Mouse (Mus musculus) embryonic fibroblast, embryonic 13.5 days (primary cell): ENCODE measurements around the gene Slbp.

Experiments used
- CTCF ChIP-seq: IDR thresholded peaks from 2 replicates; pipeline ENCODE4 v1.5.1; 2011; ENCODE audit warnings: mild to moderate bottlenecking, control low read depth, low read length, moderate library complexity, borderline replicate concordance; ENCODE audit not compliant: insufficient read depth
- POLR2A ChIP-seq: IDR thresholded peaks from 2 replicates; pipeline ENCODE4 v1.6.1; 2011; ENCODE audit warnings: low read depth, mild to moderate bottlenecking, control low read depth, low read length, moderate library complexity

DNA sequence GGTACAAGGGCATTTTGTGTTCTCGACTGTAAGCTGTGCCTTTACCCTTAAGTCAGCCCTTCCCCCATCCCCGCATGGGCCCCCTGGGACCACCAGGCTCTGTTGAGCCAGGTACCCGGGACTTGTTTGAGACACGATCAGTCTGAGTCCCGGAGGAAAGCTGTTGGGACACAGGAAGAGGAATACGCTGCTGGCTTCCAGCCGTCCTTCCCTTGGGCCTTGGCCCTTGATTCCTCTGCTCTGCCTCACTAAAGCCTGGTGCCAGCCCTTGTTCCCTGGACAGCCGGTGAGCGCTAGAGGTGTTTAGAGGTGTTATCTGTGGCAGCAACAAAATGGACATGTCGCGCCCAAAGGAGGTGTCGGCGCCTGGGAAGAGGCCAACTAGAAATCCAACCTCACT lies 47.6 kb upstream of the Slbp start:
- TF ChIP-seq CTCF, result no peak
- TF ChIP-seq POLR2A, result no peak
